Mouse (Mus musculus): ENCODE results near the gene Ganab.
"Not testable (repeated sequence)": the region's sequence is repeated elsewhere in the genome, so short reads cannot be mapped to it uniquely, and the experiment has no call there.

Gene Ganab

DNA sequence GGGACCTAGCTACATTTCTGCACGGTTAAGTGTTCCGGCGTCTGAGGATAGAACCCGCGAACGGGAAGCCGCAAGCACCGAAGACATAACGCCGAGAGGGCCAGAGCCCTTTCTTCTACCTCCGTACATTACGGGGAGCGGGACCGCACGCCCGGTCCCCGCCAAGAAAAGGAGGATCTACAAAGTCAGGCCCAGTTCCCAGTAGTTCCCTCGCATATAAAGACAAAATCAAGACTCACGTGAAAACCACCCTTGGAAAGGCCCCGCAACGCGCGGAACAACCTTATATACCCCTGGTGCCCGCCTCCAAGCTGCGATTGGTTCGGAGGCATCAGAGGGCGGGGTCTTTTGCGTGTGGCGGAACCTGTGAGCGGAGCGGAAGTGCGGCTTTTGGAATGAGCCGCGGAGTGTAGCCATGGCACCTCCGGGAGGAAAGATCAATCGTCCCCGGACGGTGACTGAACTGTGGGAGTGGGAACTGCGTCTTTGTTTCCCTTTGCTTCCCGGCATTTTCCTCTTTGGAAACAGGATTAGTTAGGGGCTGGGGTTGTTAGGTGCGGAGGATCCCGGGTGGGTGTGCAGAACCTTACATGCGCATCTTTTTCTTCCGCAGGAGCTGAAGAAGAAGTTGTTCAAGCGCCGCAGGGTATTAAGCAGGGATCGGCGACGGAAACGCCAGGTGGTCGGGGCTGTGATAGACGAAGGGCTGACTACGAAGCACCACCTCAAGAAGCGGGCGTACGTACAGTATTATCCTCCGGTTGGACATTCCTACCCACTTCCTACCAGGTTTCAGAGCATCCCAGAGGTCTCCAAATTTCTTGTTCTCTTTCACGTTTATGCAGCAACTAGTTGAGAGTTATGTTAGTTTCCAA is 9.1 kb upstream of the Ganab start, which contains the start of the genes 1810009A15Rik and Gm49416:
Gene 1810009A15Rik, plus strand, starts transcription at position 343 of the 875 bp plus-strand sequence.
Gene Gm49416, plus strand, starts transcription at position 416 of the 875 bp plus-strand sequence.
- DNase-seq (ENCODE audit: low spot score): peak; percentile 92

DNA sequence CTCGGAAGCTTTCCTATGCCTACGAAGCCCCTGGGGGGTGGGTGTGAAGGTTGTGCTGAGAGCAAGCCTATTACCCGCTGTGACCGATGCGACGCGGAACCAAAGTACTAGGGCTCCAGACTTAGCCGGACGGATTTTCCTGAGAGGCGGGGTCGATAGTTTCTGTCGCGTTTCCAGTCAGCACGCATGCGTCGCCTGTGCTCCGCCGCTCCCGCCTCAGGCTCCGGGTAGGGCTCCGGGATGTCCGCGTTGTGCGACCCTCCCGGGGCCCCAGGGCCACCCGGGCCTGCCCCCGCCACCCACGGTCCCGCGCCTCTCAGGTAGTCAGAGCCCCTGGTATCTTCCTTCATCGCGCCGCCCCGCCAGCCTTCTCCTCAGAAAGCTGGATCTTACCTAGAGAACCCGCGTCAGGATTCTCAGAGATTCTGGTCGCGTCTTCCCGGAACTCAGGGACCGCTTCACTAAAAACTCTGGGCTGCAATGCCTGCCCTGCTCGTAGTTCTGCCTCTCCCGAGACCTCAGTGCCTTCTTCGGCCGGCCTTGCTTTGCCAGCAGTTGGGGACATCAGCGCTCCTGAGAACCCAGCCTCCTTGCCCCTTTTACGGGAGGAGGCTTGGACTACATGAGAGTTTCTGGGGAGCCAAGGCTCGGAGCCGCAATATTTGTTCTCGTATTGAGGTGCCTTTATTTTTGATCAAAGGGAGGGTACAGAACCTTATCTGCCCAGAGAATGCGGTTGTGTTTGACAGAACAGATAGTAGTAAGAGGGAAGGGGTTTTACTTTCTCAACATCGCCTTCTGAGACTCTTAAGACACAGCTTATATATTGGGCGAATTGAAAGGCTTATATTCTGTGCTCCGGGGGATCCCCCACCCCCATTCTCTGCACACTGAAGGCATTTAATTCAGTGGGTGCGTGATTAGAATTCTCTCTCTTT is 4.8 kb upstream of the Ganab start, which contains the start of gene Ints5:
Gene Ints5, plus strand, starts transcription at position 177 of the 938 bp plus-strand sequence.
- peak; percentile 82 for DNase-seq (ENCODE audit: low spot score)

DNA sequence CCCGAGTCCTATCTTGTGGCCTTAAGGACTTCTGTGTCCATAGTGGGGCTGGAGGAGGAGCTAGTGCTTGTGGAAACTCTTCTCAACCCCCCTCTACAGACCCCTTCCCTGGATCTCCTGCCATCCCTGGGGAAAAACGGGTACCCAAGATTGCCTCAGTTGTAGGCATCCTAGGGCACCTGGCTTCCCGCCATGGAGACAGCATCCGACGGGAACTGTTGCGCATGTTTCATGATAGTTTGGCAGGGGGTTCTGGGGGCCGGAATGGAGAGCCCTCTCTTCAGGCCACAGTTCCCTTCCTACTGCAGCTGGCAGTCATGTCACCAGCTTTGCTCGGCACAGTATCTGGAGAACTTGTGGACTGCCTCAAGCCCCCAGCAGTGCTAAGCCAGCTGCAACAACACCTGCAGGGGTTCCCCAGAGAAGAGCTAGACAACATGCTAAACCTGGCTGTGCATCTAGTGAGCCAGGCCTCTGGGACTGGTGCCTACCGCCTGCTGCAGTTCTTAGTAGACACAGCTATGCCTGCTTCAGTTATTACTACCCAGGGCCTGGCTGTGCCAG is 2.4 kb upstream of the Ganab start:
- DNase-seq (ENCODE audit: low spot score): no peak

DNA sequence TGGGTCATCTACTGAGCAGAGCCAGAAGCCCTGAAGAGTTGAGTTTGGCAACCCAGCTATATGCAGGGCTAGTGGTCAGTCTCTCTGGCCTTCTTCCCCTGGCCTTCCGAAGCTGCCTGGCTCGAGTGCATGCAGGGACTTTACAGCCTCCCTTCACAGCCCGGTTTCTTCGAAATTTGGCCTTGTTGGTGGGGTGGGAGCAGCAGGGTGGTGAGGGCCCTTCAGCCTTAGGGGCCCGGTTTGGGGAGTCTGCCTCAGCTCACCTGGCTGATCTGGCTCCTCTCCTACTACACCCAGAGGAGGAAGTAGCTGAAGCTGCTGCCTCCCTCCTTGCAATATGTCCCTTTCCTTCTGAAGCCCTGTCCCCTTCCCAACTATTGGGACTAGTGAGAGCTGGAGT is 1.6 kb upstream of the Ganab start:
- not testable (repeated sequence) for DNase-seq (ENCODE audit: low spot score)

DNA sequence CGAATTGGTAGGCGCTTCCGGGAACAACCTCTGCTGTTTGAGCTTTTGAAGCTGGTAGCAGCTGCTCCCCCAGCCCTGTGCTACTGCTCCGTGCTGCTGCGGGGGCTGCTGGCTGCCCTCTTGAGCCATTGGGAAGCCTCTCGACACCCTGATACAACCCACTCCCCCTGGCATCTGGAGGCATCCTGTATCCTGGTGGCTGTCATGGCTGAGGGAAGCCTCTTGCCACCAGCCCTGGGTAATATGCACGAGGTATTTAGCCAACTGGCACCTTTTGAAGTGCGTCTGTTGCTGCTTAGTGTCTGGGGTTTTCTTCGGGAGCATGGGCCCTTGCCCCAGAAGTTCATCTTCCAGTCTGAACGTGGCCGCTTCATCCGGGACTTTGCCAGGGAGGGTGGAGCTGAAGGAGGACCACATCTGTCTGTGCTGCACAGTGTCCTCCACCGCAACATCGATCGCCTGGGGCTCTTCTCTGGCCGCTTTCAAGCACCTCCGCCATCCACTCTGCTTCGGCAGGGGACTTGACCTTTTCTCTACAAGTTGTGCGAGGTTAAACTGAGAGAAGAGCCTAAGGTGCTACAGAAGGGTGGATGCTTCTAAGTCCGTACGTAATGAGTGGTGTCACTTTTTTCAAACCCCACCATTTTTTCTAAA is 533 bp upstream of the Ganab start:
- peak; percentile 54 for DNase-seq (ENCODE audit: low spot score)

DNA sequence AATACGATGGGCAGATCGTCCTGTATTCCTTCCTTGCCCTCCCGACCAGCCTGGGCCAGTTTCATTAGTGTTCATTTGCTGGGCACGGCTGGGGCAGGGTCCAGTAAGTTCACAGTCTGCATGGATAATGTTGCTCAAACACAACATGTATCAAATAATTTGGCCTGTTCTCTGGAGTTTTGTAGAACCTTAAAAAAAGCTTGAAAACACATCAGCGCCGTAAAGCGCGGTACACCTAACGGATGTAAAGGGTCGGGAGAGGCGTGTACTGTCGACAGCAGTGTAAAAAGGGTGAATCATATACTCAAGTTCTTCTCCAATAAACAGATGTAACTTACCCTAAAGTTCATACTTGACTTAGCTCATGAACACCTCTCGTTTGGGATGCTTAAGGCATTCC is 705 bp downstream of the Ganab start:
- no peak for DNase-seq (ENCODE audit: low spot score)

DNA sequence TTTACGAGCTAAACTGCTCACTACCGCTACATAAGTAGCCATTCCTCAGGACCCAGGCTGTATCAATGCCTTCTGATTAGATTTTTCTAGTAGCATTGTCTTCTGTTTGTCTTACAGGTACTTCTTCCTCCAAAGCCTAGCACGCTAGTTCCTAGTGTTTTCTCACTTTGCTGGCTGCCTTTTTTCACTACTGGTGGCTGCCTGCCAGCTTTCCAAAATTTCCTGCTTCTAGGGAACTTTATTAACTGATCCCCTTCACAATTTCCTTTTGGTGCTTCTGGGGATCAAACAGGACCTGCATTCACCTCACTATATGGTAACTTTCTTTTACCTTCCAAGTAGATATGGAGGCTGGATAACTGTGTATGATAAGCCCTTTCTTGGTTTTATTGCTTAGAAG is 1.2 kb downstream of the Ganab start:
- no peak for DNase-seq (ENCODE audit: low spot score)

DNA sequence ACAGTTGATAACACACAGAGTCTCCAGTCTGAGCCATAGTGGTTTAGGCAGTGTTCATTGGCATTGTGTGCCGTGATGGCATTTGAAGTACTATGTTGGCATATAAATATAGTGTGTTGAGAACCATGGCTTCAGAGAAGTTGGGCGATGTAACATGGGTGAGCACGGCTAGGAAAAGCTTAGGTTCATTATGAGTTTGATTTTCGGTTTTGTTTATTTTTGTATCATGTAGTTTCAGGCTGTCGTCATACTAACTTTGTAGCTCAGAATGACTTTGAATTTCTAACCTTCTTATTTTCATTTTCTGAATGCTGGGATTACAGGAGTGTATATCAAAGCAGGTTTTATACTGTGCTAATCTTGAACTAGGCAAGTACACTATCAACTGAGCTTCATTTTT is 5.5 kb downstream of the Ganab start:
- DNase-seq (ENCODE audit: low spot score): no peak

DNA sequence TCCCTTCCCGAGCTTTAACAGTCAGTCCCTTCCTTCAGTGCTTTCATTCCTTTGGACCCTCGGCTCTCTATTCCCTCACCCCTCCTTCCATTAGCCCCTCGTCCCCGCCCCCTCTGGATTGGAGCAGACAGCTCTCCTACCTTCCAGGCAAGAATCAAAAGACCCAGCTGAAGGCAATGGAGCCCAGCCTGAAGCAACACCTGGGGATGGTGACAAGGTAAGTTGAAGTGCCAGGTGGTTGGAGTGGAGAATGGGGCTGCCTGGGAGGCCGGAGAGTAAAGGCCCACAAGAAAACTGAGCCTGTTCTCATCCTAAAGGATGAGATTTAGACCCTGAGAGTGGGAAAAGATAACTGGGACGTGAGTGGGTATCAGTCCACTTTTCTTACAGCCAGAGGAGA is 10.7 kb downstream of the Ganab start:
- DNase-seq (ENCODE audit: low spot score): no peak

DNA sequence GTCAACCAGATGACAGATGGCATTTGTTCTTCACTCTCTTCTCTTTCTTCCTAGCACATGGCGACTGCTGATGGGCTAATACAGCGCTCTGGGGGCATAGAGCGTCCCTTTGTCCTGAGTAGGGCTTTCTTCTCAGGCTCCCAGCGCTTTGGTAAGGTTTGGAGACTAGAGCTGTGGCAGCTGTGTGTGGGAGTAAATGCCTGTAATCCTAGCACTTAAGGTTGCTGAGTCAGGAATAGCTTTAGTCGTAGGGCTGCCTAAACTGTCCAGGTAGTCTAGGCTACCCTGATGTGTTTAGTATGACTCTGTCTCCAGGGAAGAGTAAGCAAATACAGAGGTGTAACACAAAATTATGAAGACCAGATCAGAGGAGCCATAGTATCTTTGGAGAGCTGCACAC is 13.9 kb downstream of the Ganab start:
- DNase-seq (ENCODE audit: low spot score): no peak

DNA sequence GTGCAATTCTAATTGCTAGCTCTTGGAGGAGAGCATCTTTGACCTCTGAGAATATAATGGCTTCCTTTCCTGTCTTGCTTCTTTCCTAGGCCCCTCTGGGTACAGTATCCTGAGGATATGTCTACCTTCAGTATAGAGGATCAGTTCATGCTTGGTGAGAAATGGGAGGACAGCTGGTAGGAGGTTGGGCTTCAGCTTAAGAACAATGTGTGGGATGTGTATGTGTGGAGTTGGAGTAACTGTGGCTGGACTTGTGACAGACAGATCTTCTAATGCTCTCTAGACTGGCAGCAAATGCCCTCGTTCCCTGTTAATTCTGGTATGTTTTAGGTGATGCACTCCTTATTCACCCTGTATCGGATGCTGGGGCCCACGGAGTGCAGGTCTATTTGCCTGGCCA is 16.3 kb downstream of the Ganab start:
- no peak for DNase-seq (ENCODE audit: low spot score)

DNA sequence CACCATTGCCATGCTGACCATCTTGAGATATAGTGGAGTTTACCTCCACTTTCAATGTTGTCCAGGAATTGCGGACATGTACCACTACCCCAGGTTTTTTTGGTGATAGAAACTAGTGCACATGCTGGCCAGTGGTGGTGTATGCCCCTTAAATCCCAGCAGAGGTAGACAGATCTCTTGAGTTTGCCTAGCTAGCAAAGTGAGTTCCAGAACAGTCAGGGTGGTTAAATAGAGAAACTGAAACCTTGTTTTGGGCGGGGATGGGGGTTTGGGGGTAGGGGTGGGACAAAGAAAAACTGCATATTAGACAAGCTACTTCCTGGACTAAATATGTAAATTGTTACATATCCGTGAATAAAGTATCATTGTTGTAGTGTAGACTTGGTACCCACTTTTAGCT is 21.1 kb downstream of the Ganab start:
- no peak for DNase-seq (ENCODE audit: low spot score)

DNA sequence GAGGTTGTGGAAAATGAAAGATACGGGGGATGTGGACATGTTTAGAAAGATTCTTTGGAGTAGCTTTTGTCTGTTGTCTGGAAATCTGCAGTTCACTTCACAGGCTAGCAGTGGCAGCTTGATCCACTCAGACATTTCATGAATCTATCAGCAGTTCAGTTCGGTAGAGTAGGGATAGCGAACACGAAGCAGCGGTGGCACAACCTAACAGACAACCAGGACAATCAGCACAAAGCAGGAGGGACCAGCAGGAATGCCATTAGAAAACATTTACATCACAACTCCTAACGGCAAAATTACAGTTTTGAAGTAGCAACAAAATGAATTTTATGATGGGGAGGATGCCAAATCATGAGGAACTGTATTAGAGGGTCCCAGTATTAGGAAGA is 21.8 kb downstream of the Ganab start:
- no peak for DNase-seq (ENCODE audit: low spot score)

DNA sequence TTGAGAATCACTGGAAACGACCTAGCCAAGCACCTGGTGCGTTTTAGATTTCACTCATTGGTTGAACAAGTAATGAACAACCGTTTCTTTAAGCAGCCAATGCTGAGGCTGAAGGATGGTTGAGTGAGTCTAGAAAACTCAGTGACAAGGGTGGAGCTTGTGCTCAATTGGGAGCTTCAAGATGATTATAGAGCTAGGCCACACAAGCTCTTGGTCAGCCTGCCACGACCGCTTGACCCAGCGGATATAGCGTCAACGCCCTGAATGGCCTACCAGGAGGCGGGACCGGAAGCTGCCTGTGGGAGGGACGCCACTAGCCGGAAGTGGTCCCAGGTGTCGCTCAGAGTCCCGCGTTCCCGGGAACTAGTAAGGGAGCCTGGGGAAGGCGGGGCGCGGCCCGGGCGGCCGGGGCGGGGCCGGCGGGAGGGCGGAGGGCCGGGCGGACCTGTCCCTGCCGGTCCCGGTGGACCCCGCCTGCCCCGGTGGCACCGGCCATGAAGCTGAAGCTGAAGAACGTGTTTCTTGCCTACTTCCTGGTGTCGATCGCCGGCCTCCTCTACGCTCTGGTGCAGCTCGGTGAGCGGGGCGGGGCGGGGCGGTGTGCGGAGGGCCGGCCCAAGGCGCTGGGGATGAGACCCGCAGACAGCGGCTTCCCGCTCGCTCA is 22.3 kb downstream of the Ganab start, which contains the start of gene B3gat3:
Gene B3gat3, plus strand, starts transcription at position 302 of the 664 bp plus-strand sequence.
- DNase-seq (ENCODE audit: low spot score): peak; percentile 94

DNA sequence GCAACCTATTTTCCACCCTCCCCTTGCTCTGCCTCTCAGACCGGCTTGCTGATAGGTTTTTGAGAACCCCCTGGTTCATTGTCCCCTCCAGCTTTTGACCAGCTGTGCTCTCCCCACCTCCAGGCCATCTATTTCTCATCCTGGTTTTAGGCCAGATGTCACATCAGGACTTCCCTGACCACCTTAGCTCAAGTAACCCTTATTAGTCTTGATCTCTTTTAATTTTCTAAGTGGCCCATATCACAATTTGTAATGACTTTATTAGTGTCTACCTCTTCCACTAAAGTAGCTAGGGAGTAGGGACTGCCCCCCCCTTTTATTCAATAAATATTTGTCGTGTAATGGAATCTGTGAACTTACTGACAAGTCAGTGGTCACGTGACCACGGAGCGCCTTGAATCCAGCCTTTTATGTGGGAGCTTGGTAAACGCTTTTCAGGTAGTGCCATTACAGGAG is 23.0 kb downstream of the Ganab start:
- no peak for DNase-seq (ENCODE audit: low spot score)

DNA sequence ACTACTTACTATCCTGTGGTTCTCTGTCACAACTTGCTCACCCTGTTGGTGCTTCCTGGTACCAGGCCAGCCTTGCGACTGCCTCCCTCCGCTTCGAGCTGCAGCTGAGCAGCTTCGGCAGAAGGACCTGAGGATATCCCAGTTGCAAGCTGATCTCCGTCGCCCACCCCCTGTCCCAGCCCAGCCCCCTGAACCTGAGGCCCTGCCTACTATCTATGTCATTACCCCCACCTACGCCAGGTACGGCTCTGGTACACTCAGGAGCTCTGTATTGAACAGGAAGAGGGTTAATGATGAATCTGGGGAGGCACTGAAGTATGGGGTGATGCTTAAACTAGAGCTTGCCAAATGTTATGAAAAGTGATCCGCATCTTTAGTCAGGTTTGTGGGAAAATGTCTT is 23.9 kb downstream of the Ganab start:
- DNase-seq (ENCODE audit: low spot score): no peak

DNA sequence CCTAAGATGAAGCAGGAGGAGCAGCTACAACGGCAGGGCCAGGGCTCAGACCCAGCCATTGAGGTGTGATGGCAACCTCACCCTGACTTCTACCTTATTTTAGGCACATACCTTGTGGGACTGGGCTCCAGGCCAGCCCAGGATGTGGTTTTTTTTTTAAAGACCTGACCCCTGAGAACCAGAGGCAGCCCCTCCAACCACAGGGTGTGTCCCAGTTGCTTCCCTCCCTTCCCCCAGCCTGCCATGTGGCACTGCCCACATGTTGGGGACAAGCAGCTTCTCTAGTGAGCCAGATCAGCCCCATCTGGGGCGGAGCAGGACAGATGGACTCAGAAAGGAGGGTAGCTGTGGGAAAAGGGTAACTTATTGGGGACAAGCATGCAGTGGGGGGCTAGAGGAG is 28.9 kb downstream of the Ganab start:
- DNase-seq (ENCODE audit: low spot score): no peak

DNA sequence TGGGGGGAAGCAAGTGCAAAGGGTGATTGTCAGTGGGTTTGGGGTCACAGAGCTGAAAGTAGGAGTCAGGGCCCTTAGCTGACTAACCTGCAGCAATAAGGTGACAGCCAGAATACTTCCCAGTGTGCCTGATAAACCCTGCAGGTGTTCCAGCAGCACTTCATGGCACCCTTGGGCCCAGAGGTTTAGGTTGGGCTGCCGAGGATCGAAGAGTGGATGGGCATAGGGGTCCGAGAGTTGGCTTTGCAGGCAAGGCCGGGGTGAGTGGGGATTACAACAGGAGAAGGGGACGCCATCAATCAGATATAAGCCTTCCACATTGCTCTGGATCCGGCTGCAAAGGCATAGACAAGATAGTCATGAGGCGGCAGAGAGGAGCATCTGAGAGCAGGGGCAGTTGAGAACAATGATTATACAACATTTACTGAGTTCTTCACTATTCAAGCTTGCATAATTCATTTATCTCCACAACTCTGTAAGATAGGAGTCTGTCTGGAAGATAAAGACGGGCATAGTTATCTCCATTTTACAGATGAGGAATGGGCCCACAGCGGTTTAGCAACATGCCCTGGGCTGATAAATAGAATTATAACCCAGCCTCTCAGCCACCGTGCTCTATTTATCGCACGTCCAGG is 30.1 kb downstream of the Ganab start:
- DNase-seq (ENCODE audit: low spot score): no peak

DNA sequence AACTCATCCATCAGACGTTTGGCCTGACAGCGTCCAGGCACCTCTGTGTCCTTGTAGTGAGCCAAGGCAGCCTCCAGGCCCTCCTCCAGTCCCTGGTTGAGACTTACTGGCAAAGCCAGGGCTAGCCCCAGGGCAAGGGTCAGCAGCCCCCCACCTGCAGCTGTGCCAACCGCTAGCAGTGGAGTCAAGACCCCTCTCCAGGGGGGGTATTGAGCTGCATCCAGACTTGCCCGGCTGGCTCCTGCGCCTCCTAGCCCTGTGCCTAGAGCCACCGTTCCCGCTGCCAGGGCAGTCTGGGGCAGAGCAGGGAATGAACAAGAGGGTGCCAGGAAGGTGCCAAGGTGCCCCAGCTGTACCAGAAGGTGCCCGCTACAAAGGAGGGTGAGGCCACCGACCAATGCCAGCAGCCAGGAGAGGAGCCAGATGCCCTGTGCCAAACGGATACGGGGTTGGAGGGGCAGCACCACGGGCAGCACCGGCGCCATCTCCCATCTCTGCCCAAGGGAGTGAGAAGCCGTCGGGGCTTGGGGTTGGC is 30.9 kb downstream of the Ganab start:
- no peak for DNase-seq (ENCODE audit: low spot score)

Measured in ovary, postnatal 36 days (tissue).